Mouse (Mus musculus): ENCODE measurements around the gene Nfkb2. TPM values are rescaled to one million over a fixed set of nuclear protein-coding genes. Genes with fewer than 3 reads are reported as not detected.

The Nfkb2 gene
- polyA plus RNA-seq, 1 experiment: 26.8 TPM

DNA sequence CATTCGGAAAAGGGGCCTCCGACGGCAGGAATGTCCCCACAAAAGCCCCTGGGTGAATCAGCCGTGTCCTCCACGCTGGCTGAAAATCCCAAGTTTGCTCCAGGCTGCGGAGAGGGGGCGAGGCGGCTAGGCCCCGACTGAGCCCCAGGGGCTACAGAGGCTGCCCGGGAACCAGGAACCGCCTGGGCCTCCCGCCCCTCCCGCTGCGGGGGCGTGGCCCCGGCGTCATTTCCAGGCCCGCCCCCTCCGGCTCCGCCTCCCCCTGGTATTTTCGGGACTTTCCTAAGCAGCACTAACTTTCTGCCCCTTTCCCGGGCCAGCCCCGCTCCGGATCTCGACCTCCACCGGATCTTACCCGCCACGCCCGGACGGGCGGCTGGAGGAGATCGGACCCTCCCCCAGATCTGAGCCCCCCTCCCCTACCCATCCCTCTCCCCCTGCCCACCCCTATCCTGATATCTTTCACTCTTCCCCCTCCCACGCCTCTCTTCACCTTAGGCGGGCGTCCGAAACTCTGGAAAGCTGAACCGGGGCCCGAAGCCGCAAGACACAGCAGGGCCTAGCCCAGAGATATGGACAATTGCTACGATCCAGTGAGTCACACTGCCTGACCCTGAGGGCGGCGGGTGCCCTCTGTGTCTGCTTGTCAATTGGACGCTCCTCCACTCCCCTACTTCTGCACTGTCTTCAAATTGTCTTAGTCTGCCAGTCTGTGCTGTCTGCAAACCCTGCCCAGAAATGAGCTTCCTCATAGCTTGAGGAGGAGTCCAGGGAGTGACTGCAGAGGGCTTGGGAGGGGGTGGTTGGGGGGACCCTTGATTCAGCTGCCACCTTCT is 1.5 kb downstream of the Nfkb2 start:
- no peak for TF ChIP-seq GATA1 (IDR thresholded peaks at IDR 0.05; ENCODE audit: low read length)

DNA sequence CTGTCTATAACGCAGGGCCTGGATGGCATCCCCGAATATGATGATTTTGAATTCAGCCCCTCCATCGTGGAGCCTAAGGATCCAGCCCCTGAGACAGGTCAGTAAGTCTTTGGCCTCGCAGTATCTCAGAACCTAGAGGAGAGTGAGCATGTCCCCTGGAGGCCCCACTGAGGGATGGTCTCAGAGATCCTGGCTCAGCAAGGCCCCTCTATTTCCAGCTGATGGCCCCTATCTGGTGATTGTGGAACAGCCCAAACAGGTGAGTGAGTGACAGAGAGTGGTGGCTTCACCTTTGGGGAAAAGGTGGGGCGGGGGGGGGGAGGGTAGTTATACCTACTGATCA is 2.1 kb downstream of the Nfkb2 start:
- no peak for TF ChIP-seq GATA1 (IDR thresholded peaks at IDR 0.05; ENCODE audit: low read length)

DNA sequence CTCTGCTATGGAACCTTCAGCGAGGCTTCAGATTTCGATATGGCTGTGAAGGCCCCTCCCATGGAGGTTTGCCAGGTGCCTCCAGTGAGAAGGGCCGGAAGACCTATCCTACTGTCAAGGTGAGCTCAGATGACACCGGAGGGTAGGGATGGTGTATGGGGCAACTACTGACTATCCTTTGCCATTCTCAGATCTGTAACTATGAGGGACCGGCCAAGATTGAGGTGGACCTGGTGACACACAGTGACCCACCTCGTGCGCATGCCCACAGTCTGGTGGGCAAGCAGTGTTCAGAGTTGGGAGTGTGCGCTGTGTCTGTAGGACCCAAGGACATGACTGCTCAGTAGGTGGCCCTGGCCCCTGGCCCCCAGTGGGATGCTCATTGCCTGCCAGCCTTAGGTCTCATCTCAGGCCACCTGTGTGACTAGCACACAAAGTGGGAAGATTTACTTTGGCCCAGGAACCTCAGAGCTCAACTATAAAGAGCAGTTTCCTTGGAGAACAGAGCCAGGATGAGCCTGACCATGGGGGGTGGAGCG is 2.7 kb downstream of the Nfkb2 start:
- no peak for TF ChIP-seq GATA1 (IDR thresholded peaks at IDR 0.05; ENCODE audit: low read length)

DNA sequence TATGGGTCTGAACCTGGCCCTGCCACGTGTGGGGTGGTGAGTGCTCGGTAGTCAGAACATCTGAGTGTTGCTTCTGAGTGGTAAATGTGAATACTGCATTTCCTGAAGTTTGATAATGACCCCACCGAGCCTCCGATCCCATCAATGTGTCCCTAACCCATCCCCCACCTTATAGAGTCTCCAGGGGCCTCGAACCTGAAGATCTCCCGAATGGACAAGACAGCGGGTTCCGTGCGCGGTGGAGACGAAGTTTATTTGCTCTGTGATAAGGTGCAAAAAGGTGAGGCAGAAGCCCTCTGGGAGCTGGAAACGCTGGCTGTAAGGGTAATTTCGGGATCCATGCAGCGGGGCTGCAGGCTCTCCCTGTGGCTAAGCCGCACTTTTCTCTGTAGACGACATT is 3.7 kb downstream of the Nfkb2 start:
- TF ChIP-seq GATA1 (IDR thresholded peaks at IDR 0.05; ENCODE audit: low read length): no peak

DNA sequence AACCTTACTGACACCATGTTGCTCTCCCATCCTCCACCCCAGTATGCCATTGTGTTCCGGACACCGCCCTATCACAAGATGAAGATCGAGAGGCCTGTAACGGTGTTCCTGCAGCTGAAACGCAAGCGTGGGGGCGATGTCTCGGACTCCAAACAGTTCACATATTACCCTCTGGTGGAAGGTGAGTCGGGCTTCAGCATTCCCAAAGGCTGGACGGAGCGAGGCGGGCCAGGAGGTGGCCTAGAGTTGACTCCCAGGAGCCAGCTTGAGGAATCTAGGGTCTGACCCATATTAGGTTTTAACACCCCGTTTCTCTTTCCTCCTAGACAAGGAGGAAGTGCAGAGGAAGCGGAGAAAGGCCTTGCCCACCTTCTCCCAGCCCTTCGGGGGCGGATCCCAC is 4.2 kb downstream of the Nfkb2 start:
- no peak for TF ChIP-seq GATA1 (IDR thresholded peaks at IDR 0.05; ENCODE audit: low read length)

DNA sequence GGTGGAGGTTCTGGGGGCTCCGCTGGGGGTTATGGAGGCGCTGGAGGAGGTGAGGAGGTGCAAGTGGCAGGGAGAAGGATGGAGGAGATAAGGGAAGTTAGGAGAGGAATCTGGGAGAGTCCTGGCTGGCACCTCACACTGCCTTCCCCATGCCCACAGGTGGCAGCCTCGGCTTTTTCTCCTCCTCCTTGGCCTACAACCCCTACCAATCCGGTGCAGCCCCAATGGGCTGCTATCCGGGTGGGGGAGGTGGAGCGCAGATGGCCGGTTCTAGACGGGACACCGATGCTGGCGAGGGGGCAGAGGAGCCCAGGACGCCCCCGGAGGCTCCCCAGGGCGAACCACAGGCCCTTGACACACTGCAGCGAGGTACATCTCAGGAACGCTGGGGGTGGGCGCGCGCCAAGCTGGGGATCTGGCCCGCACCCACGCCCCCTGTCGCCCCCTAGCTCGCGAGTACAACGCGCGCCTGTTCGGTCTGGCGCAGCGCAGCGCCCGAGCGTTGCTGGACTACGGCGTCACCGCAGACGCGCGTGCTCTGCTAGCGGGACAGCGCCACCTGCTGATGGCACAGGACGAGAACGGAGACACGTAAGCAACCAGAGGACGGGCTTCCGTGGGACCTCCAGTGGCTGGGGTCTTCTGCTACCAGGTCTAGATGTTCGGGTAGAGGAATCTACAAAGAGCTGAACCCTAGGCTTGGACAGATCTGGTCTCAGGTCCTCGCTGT is 4.8 kb downstream of the Nfkb2 start:
- no peak for TF ChIP-seq GATA1 (IDR thresholded peaks at IDR 0.05; ENCODE audit: low read length)

DNA sequence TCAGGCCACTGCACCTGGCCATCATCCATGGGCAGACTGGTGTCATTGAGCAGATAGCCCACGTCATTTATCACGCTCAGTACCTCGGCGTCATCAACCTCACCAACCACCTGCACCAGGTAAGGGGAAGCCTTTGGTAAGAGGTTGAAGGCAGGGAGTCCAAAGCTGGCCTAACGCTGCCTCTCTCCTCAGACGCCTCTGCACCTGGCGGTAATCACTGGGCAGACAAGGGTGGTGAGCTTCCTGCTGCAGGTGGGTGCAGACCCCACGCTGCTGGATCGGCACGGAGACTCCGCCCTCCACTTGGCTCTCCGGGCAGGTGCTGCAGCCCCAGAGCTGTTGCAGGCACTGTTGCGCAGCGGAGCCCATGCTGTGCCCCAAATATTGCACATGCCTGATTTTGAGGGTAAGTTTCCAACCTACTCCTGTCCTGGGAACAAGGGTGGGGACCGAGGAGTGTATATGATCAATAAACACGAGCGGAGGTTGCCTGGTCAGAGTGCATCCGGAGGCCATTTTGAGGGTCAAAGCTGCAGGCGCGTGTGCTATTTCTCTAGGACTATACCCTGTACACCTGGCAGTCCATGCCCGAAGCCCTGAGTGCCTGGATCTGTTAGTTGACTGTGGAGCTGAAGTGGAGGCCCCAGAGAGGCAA is 5.7 kb downstream of the Nfkb2 start:
- TF ChIP-seq GATA1 (IDR thresholded peaks at IDR 0.05; ENCODE audit: low read length): no peak

DNA sequence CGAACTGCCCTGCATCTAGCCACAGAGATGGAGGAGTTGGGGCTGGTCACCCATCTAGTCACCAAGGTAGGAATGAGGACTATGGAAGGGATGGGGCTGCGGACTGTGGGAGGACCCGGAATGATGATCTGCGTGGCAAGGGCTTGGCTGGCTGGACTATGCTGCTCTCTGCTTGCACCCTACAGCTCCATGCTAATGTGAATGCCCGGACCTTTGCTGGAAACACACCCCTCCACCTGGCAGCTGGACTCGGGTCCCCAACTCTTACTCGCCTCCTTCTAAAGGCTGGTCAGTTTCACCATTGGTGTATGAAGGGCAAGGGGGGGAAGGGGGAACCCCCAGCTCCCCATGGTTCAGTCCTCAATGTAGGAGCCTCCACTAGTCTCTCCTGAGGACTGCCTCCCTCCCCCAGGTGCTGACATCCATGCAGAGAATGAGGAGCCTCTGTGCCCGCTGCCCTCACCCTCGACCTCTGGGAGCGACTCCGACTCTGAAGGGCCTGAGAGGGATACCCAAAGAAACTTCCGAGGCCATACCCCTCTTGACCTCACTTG is 6.3 kb downstream of the Nfkb2 start:
- TF ChIP-seq GATA1 (IDR thresholded peaks at IDR 0.05; ENCODE audit: low read length): no peak

DNA sequence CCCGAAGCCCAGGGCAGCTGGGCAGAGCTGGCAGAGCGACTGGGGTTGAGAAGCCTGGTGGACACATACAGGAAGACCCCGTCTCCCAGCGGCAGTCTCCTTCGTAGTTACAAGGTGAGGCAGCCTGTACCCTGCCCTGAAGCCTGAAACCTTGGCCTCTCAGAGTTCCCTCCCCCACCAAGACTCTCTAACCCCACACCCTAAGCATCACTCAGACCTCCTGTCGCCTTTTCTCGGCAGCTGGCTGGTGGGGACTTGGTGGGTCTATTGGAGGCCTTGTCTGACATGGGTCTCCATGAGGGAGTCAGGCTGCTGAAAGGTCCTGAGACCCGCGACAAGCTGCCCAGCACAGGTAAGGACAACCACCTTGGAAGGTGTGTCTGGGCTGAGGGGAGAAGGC is 7.2 kb downstream of the Nfkb2 start:
- no peak for TF ChIP-seq GATA1 (IDR thresholded peaks at IDR 0.05; ENCODE audit: low read length)

DNA sequence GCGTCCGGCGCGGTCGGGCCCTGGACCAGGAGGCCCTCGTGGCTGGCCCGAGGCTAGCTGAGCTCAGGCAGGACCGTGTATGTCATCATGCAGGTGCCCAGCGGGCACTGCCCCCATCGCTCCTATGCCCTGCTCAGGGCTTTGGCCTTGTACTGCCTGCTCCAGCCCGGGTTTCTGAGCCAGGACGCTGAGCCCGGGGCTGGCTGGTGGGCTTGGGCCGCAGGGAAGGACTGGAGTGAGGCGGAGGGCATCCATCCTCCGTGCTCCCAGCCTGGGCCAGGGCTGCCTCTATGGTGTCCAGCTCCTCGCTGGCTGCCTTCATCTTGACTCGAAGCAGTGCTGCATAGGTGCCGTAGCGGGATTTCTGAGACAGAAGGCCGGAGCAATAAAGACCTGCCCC is 8.4 kb downstream of the Nfkb2 start:
- no peak for TF ChIP-seq GATA1 (IDR thresholded peaks at IDR 0.05; ENCODE audit: low read length)

DNA sequence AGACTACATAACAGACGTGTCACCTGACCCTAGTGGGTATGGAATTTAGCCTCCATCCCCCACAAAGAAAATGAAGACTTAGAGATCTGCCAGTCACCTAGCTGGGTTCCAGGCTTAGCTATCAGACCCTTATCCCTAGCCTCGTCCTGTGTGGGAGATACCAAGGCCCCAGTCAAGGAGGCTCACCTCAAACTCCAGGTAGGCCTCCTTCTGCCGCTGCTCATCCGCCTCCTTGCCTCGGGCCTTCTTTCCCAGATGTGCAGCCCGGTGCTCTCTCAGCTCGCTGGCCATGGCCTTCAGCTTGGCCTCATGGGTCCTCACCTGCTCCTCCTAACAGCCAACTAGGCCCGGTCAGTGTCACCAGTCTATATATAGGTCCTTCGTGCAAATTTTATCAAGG is 9.0 kb downstream of the Nfkb2 start:
- no peak for TF ChIP-seq GATA1 (IDR thresholded peaks at IDR 0.05; ENCODE audit: low read length)

DNA sequence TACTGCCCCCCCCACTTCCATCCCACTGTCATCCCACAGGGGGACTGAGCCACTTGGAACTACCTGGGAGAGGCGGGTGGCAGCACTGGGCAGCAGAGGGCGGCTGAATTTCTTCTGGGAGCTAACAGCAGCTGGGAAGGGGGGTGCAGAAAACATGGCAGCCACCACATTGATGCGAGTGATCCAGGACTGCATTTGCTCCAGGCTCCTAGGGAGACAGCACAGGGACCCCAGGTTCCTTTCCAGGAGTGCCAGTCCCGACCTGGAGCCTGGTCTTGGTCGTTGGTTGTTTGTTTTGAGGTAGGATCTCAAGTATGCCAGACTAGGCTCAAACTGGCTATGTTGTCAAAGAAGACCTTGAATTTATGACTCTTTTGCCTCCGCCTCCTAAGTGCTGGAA is 9.5 kb downstream of the Nfkb2 start:
- TF ChIP-seq GATA1 (IDR thresholded peaks at IDR 0.05; ENCODE audit: low read length): no peak

DNA sequence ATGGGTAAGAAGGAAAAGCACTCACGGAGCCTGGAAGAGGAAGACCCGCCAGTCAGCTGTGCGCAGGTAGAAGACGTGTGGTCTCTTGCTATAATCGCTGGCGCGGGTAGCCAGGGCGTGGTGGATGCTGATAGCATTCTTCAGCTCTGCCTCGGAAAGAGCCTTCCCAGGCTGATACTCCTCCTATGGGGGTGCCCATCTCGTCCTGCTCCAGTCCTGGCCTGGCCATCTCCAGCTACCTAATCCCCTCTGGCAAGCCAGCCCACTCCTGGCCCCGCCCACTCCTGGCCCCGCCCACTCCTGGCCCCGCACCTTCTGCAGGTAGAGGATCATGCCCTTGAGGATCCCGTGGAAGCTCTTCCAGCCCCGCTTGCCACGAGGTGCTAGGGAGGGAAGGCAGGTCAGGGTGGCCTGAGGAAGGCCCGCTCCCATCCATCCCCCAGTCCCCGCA is 10.1 kb downstream of the Nfkb2 start:
- no peak for TF ChIP-seq GATA1 (IDR thresholded peaks at IDR 0.05; ENCODE audit: low read length)

DNA sequence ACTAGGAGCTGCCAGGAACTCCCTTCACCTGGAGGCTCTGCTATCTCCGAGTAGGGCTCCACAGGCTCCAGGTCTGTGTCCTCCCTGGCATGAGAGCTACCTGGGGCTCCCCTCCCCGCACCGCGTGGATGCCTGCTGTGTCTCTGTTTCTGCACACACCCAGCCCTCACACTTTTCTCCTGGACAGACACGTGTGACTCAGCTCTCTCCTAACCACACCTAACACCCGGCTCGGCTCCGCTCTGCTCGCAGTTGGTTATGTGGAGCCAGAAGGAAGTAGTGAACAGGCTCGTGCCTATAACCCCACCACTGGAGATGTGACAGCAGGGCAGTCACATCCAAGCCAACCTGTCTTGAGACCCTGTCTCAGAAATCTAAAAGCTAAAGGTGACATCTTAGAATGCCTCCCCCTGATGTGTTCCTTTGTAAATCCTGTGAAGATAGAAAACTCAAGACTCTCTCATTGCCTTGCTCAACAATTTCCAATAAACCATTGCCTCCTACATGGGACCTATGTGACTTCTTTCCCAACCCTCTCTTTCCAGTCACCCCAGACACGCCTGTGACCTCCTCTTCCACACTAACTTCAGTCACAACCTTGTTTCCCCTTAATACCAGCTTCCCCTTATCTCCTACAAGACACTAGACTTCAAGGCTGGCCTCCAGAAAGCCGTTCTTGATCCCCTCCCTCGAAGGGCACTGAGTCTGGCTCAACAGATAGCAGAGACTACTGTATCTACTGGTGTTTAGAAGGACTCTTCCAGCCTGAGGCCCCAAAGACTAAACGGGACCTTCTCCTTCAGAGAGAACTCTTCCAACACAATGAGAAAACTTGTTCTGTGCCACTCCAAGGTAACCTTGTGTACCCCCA is 11.0 kb downstream of the Nfkb2 start:
- peak; percentile 34 for TF ChIP-seq GATA1 (IDR thresholded peaks at IDR 0.05; ENCODE audit: low read length)

Measured in G1E-ER4 (cell line).